Mouse (Mus musculus) myocyte (in vitro differentiated cells): ENCODE measurements around the gene Hrh2. TPM values are rescaled to one million over a fixed set of nuclear protein-coding genes. Genes with fewer than 3 reads are reported as not detected.

ENCODE experiments used
- H3K27me3 ChIP-seq: one replicate; pipeline ENCODE4 v1.6.1; 2011; ENCODE audit not compliant: control insufficient read depth, insufficient read depth, insufficient read length
- H3K36me3 ChIP-seq: one replicate; pipeline ENCODE4 v1.6.1; 2011; ENCODE audit not compliant: control insufficient read depth, insufficient read depth
- H3K4me2 ChIP-seq: one replicate; pipeline ENCODE4 v1.6.1; 2011; ENCODE audit warnings: low read depth, control low read depth
- H3K4me3 ChIP-seq: one replicate; pipeline ENCODE4 v1.5.1; 2011; ENCODE audit warnings: mild to moderate bottlenecking, control low read depth, moderate library complexity
- H3K79me2 ChIP-seq: one replicate; pipeline ENCODE4 v1.6.1; 2011; ENCODE audit not compliant: control insufficient read depth, insufficient read depth
- H3ac ChIP-seq: one replicate; pipeline ENCODE4 v1.6.1; 2011; ENCODE audit not compliant: control insufficient read depth, insufficient read length
- CEBPB ChIP-seq: IDR thresholded peaks from 2 replicates; pipeline ENCODE4 v1.6.1; 2011; ENCODE audit warnings: mild to moderate bottlenecking, moderate library complexity; ENCODE audit not compliant: poor library complexity, insufficient read depth, severe bottlenecking
- E2F4 ChIP-seq: IDR thresholded peaks from one replicate; pipeline ENCODE4 v1.6.1; 2011; ENCODE audit warnings: mild to moderate bottlenecking, control low read depth, moderate library complexity; ENCODE audit not compliant: insufficient read depth
- MAX ChIP-seq: IDR thresholded peaks from one replicate; pipeline ENCODE4 v1.6.1; 2011; ENCODE audit warnings: low read depth, mild to moderate bottlenecking, control low read depth
- MYOD1 ChIP-seq, 3 experiments: IDR thresholded peaks; one replicate each; pipeline ENCODE4 v1.6.1; 2011; ENCODE audit warnings: control low read depth in 2 of 3, low read depth in 2 of 3, mild to moderate bottlenecking in 2 of 3, moderate library complexity in 1 of 3; ENCODE audit not compliant: insufficient read length in 2 of 3, control insufficient read depth in 1 of 3
- MYOG ChIP-seq, 3 experiments: IDR thresholded peaks; one replicate each; pipeline ENCODE4 v1.6.1; 2011; ENCODE audit warnings: control low read depth in 2 of 3, low read depth in 2 of 3, mild to moderate bottlenecking in 2 of 3; ENCODE audit not compliant: insufficient read length in 2 of 3, control insufficient read depth in 1 of 3, insufficient read depth in 1 of 3
- POLR2A ChIP-seq: IDR thresholded peaks from one replicate; pipeline ENCODE4 v1.6.1; 2011; ENCODE audit warnings: low read depth, mild to moderate bottlenecking, control low read depth, moderate library complexity; ENCODE audit not compliant: insufficient read length
- POLR2AphosphoS2 ChIP-seq: IDR thresholded peaks from one replicate; pipeline ENCODE4 v1.6.1; 2011; ENCODE audit warnings: low read depth, control low read depth; ENCODE audit not compliant: insufficient read length
- REST ChIP-seq: IDR thresholded peaks from one replicate; pipeline ENCODE4 v1.6.1; 2011; ENCODE audit warnings: mild to moderate bottlenecking, control low read depth, moderate library complexity; ENCODE audit not compliant: insufficient read depth, insufficient read length
- SRF ChIP-seq: IDR thresholded peaks from one replicate; pipeline ENCODE4 v1.6.1; 2011; ENCODE audit warnings: low read depth; ENCODE audit not compliant: control insufficient read depth, insufficient read length
- TCF12 ChIP-seq: IDR thresholded peaks from one replicate; pipeline ENCODE4 v1.6.1; 2011; ENCODE audit warnings: mild to moderate bottlenecking, control low read depth; ENCODE audit not compliant: poor library complexity, insufficient read depth, severe bottlenecking
- TCF3 ChIP-seq: IDR thresholded peaks from one replicate; pipeline ENCODE4 v1.6.1; 2011; ENCODE audit warnings: low read depth, control low read depth; ENCODE audit not compliant: insufficient read length
- USF1 ChIP-seq: IDR thresholded peaks from one replicate; pipeline ENCODE4 v1.6.1; 2011; ENCODE audit warnings: low read depth, mild to moderate bottlenecking, control low read depth, moderate library complexity
- polyA plus RNA-seq: library from polyadenylated mRNA; unstranded; fragments of >200 nt; fragmentation: generic; extraction: Trizol; gene quantifications from one replicate; pipeline ENCODE4 v1.2.1, GENCODE M21; 2012; ENCODE audit warnings: missing spikeins

The Hrh2 gene
- polyA plus RNA-seq, 1 experiment = not detected

- Histone ChIP-seq H3ac (no peak overlapping the region), H3K27me3 (no peaks in the 10 kb centered on the region), H3K36me3 (no peaks in the 10 kb centered on the region), H3K4me2 (no peak overlapping the region), H3K4me3 (no peak overlapping the region), H3K79me2 (no peaks in the 10 kb centered on the region)
- TF ChIP-seq POLR2AphosphoS2 = no peak
- no peak for TF ChIP-seq MYOG (IDR thresholded peaks at IDR 0.05; ENCODE audit: control insufficient read depth in 1 of 3, insufficient read depth in 1 of 3, insufficient read length in 2 of 3, low read depth in 2 of 3)
- TF ChIP-seq SRF = no peak
- TF ChIP-seq E2F4 = no peak
- no peak for TF ChIP-seq TCF3
- no peak for TF ChIP-seq USF1
- no peak for TF ChIP-seq MYOD1 (IDR thresholded peaks at IDR 0.05; ENCODE audit: control insufficient read depth in 1 of 3, insufficient read length in 2 of 3, low read depth in 2 of 3)
- TF ChIP-seq REST = no peak
- TF ChIP-seq CEBPB = no peak
- no peak for TF ChIP-seq TCF12
- TF ChIP-seq MAX = no peak
- no peak for TF ChIP-seq POLR2A
Observed at GRCm38 (mm10) chr13:54266472-54266871, 74.5 kb downstream of the Hrh2 start.

GRCm38 (mm10) chr13:54269087-54269486 lies 77.2 kb downstream of the Hrh2 start:
- Histone ChIP-seq H3K4me3 (no peak overlapping the region), H3K36me3 (no peaks in the 10 kb centered on the region), H3ac (no peak overlapping the region), H3K27me3 (no peaks in the 10 kb centered on the region), H3K4me2 (no peak overlapping the region), H3K79me2 (no peaks in the 10 kb centered on the region)
- TF ChIP-seq USF1 (no peak), REST (no peak), SRF (no peak), POLR2AphosphoS2 (no peak), MYOD1 (IDR thresholded peaks at IDR 0.05; ENCODE audit: control insufficient read depth in 1 of 3, insufficient read length in 2 of 3, low read depth in 2 of 3) (no peak), POLR2A (no peak), MAX (no peak), MYOG (IDR thresholded peaks at IDR 0.05; ENCODE audit: control insufficient read depth in 1 of 3, insufficient read depth in 1 of 3, insufficient read length in 2 of 3, low read depth in 2 of 3) (no peak), E2F4 (no peak), TCF3 (no peak), TCF12 (no peak), CEBPB (no peak)

GRCm38 (mm10) chr13:54269628-54270027 lies 77.7 kb downstream of the Hrh2 start:
- no peak overlapping the region for H3ac ChIP-seq
- no peaks in the 10 kb centered on the region for H3K27me3 ChIP-seq
- TF ChIP-seq POLR2AphosphoS2 = no peak
- TF ChIP-seq TCF3 = no peak
- no peak for TF ChIP-seq TCF12
- no peak for TF ChIP-seq E2F4
- no peak for TF ChIP-seq SRF
- no peak overlapping the region for H3K4me3 ChIP-seq
- H3K4me2 ChIP-seq = no peak overlapping the region
- H3K36me3 ChIP-seq = no peaks in the 10 kb centered on the region
- no peaks in the 10 kb centered on the region for H3K79me2 ChIP-seq

- Histone ChIP-seq H3K36me3 (no peaks in the 10 kb centered on the region), H3K4me3 (no peak overlapping the region), H3K79me2 (no peaks in the 10 kb centered on the region), H3ac (no peak overlapping the region), H3K4me2 (no peak overlapping the region), H3K27me3 (no peaks in the 10 kb centered on the region)
- TF ChIP-seq TCF3 = no peak
- TF ChIP-seq REST = no peak
- TF ChIP-seq SRF = no peak
- no peak for TF ChIP-seq CEBPB
- TF ChIP-seq MAX = no peak
- TF ChIP-seq POLR2A = no peak
- no peak for TF ChIP-seq USF1
- TF ChIP-seq E2F4 = no peak
- no peak for TF ChIP-seq POLR2AphosphoS2
Observed at GRCm38 (mm10) chr13:54272076-54272475, 80.1 kb downstream of the Hrh2 start.

- Histone ChIP-seq H3K4me3 (no peak overlapping the region), H3K4me2 (no peak overlapping the region), H3K79me2 (no peaks in the 10 kb centered on the region), H3K27me3 (no peaks in the 10 kb centered on the region), H3K36me3 (no peaks in the 10 kb centered on the region), H3ac (no peak overlapping the region)
- no peak for TF ChIP-seq E2F4
- no peak for TF ChIP-seq POLR2AphosphoS2
- no peak for TF ChIP-seq CEBPB
- no peak for TF ChIP-seq TCF12
- TF ChIP-seq USF1 = no peak
- TF ChIP-seq MAX = no peak
- TF ChIP-seq REST = no peak
- no peak for TF ChIP-seq MYOD1 (IDR thresholded peaks at IDR 0.05; ENCODE audit: control insufficient read depth in 1 of 3, insufficient read length in 2 of 3, low read depth in 2 of 3)
- TF ChIP-seq SRF = no peak
Observed at GRCm38 (mm10) chr13:54277406-54277805, 85.5 kb downstream of the Hrh2 start.
